Mouse (Mus musculus) intestine, postnatal 0 days (tissue): ENCODE data around the gene Cplx2. TPM values are rescaled to one million over a fixed set of nuclear protein-coding genes. Genes with fewer than 3 reads are reported as not detected.

ENCODE experiments used
- ATAC-seq: fragments of 200-750 bp; cut with Nextera tagmentation; 2 replicates; pipeline ENCODE4 v1.8.0; 2017; ENCODE audit warnings: mild to moderate bottlenecking, moderate TSS enrichment, moderate library complexity
- H3K27ac ChIP-seq: fragments of 300-500 bp; sonication (generic); 2 replicates; pipeline ENCODE4 v1.5.1; 2014; ENCODE audit warnings: mild to moderate bottlenecking, low read depth, low read length, moderate library complexity
- H3K27me3 ChIP-seq: fragments of 300-500 bp; sonication (generic); replicated peaks from 2 replicates; pipeline ENCODE4 v1.6.1; 2014; ENCODE audit warnings: low read length, mixed read lengths; ENCODE audit not compliant: control insufficient read depth, insufficient read depth
- H3K36me3 ChIP-seq: fragments of 300-500 bp; sonication (generic); 2 replicates; pipeline ENCODE4 v1.6.1; 2014; ENCODE audit warnings: mild to moderate bottlenecking, moderate library complexity; ENCODE audit not compliant: control insufficient read depth, insufficient read depth
- H3K4me1 ChIP-seq: fragments of 300-500 bp; sonication (generic); replicated peaks from 2 replicates; pipeline ENCODE4 v1.6.1; 2014; ENCODE audit warnings: antibody characterized with exemption, low read length, mixed read lengths; ENCODE audit not compliant: control insufficient read depth, insufficient read depth
- H3K4me2 ChIP-seq: fragments of 300-500 bp; sonication (generic); replicated peaks from 2 replicates; pipeline ENCODE4 v1.6.1; 2014; ENCODE audit warnings: low read depth, mild to moderate bottlenecking, moderate library complexity
- H3K4me3 ChIP-seq: fragments of 300-500 bp; sonication (generic); 2 replicates; pipeline ENCODE4 v1.5.1; 2014; ENCODE audit warnings: low read depth, low read length
- H3K9ac ChIP-seq: fragments of 300-500 bp; sonication (generic); 2 replicates; pipeline ENCODE4 v1.6.1; 2014; ENCODE audit warnings: mild to moderate bottlenecking, low read depth, low read length
- H3K9me3 ChIP-seq: fragments of 300-500 bp; sonication (generic); 2 replicates; pipeline ENCODE4 v1.6.1; 2016; ENCODE audit warnings: mixed run types; ENCODE audit not compliant: control insufficient read depth
- CTCF ChIP-seq: sonication (generic); IDR thresholded peaks from 2 replicates; pipeline ENCODE4 v1.5.1; 2016; ENCODE audit warnings: low read depth, mild to moderate bottlenecking, control low read depth, antibody characterized with exemption, moderate library complexity
- WGBS: fragments of 180-500 bp; shearing (Covaris S2); extraction: QIAGEN DNeasy Blood & Tissue Kit; methylation state at CpG from one replicate; pipeline ENCODE4 v1.1.7; 2014; 5-methylcytosine and 5-hydroxymethylcytosine counted together
- polyA plus RNA-seq: library from polyadenylated mRNA; unstranded; fragments of >200 nt; fragmentation: Nextera tagmentation; extraction: Ambion mirVana; gene quantifications from 2 replicates; pipeline ENCODE4 v1.2.1, GENCODE M21; 2015

Gene Cplx2
- polyA plus RNA-seq, result 2.2 and 2.6 TPM in 2 replicates

GRCm38 (mm10) chr13:54371049-54371386 is at the start of gene Cplx2:
Gene Cplx2 (plus strand): TSS chr13:54371349.
- Histone ChIP-seq H3K27me3 (peaks cover 20% of the 10 kb centered on the region; the same call in 1 of the 2 replicates), H3K36me3 (no peaks in the 10 kb centered on the region), H3K4me1 (no peaks in the 10 kb centered on the region), H3K4me2 (peak within 1 kb of the TSS; percentile 65), H3K27ac (no peak within 1 kb of the TSS), H3K9me3 (no peaks in the 10 kb centered on the region), H3K9ac (no peak within 1 kb of the TSS), H3K4me3 (peak within 1 kb of the TSS; percentile 36)
- no peak for ATAC-seq
- WGBS, result 5% methylated on average over 7 of the region's 7 CpGs
- no peak for TF ChIP-seq CTCF

GRCm38 (mm10) chr13:54322396-54323306 is 48.5 kb upstream of the Cplx2 start:
- peak; percentile 82 for TF ChIP-seq CTCF
- no peak overlapping the region for H3K9ac ChIP-seq
- no peak for ATAC-seq
- no peaks in the 10 kb centered on the region for H3K36me3 ChIP-seq
- H3K27ac ChIP-seq, result no peak overlapping the region
- no peak overlapping the region for H3K4me2 ChIP-seq
- no peaks in the 10 kb centered on the region for H3K9me3 ChIP-seq
- 45% methylated on average over 19 of the region's 19 CpGs for WGBS
- H3K4me1 ChIP-seq, result no peaks in the 10 kb centered on the region
- H3K27me3 ChIP-seq, result no peaks in the 10 kb centered on the region
- H3K4me3 ChIP-seq, result no peak overlapping the region

- no peaks in the 10 kb centered on the region for H3K9me3 ChIP-seq
- ATAC-seq, result no peak
- H3K4me1 ChIP-seq, result no peaks in the 10 kb centered on the region
- 75% methylated on average over 13 of the region's 13 CpGs for WGBS
- no peak overlapping the region for H3K4me3 ChIP-seq
- no peaks in the 10 kb centered on the region for H3K27me3 ChIP-seq
- no peak overlapping the region for H3K9ac ChIP-seq
- no peaks in the 10 kb centered on the region for H3K36me3 ChIP-seq
- no peak for TF ChIP-seq CTCF
- no peak overlapping the region for H3K4me2 ChIP-seq
- H3K27ac ChIP-seq, result no peak overlapping the region
These were observed 47.6 kb upstream of the Cplx2 start for GRCm38 (mm10) chr13:54323307-54324165.

GRCm38 (mm10) chr13:54324178-54324577 is 47.0 kb upstream of the Cplx2 start:
- no peak overlapping the region for H3K27ac ChIP-seq
- TF ChIP-seq CTCF, result no peak
- no peaks in the 10 kb centered on the region for H3K36me3 ChIP-seq
- H3K27me3 ChIP-seq, result no peaks in the 10 kb centered on the region
- H3K9me3 ChIP-seq, result no peaks in the 10 kb centered on the region
- no peak overlapping the region for H3K4me3 ChIP-seq
- H3K4me1 ChIP-seq, result no peaks in the 10 kb centered on the region
- WGBS, result 84% methylated on average over 2 of the region's 2 CpGs
- no peak for ATAC-seq
- no peak overlapping the region for H3K4me2 ChIP-seq
- no peak overlapping the region for H3K9ac ChIP-seq

GRCm38 (mm10) chr13:54325814-54326213 is 45.3 kb upstream of the Cplx2 start:
- Histone ChIP-seq H3K27me3 (no peaks in the 10 kb centered on the region), H3K27ac (no peak overlapping the region), H3K36me3 (no peaks in the 10 kb centered on the region), H3K4me1 (no peaks in the 10 kb centered on the region), H3K4me3 (no peak overlapping the region), H3K9ac (no peak overlapping the region), H3K9me3 (no peaks in the 10 kb centered on the region), H3K4me2 (no peak overlapping the region)
- 65% methylated on average over 7 of the region's 7 CpGs for WGBS
- 0 out of 2 replicates have a peak, but pooled peaks have one; percentile 2 for TF ChIP-seq CTCF
- ATAC-seq, result no peak
